Mouse (Mus musculus): ENCODE results near the gene Banp. TPM values are rescaled to one million over a fixed set of nuclear protein-coding genes. Genes with fewer than 3 reads are reported as not detected.

The Banp gene
- polyA plus RNA-seq, 1 experiment from 2014 or later = 50.7 TPM

DNA sequence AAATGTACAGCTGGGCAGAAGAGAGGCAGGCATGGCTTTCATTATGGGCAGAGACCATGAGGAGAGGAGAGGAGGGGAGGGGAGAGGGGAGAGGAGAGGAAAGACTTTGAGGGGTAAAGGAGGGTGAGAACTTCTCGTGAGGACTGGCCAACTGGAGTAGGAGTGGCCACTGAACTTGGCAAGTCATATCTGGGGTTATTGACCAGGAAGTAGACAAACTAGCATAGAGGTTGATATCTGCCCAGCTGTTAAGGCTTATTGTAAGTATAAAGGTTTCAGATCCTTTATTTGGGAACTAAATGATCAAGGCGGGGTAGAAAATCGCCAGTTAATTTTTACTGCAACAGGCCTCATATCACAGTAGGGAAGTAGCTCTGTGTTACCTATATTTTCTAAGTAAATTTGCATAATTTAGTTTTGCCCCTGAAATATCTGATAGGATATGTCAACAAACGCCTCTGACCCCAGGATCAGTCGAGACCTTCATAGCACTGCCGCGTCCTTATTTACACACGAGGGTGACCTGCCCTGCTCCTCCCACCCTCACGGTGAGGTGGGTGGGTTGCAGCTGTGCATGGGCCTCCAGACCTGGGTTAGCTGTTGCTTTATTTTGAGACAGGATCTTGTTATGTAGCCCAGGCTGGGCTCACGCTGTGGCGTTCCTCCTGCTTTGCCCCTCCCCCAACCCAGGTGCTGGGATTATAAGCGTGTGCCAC is 113.1 kb downstream of the Banp start:
- no peak overlapping the region for H3K27ac ChIP-seq (ENCODE audit: low read length)
- no peaks in the 10 kb centered on the region for H3K36me3 ChIP-seq (ENCODE audit: insufficient read depth, low read length)
- WGBS = 72% methylated on average over 12 of the region's 12 CpGs
- peaks cover 14% of the 10 kb centered on the region; the same call in 1 of the 2 replicates for H3K4me1 ChIP-seq (ENCODE audit: insufficient read depth, low read length)
- ATAC-seq (ENCODE audit: low FRiP score, low TSS enrichment) = no peak
- H3K4me3 ChIP-seq (ENCODE audit: low read length) = no peak overlapping the region
- no peak overlapping the region for H3K4me2 ChIP-seq (replicated peaks; ENCODE audit: low read depth, low read length)
- H3K9me3 ChIP-seq (ENCODE audit: low read length) = no peaks in the 10 kb centered on the region
- no peaks in the 10 kb centered on the region for H3K27me3 ChIP-seq (ENCODE audit: insufficient read depth, low read length)
- H3K9ac ChIP-seq (replicated peaks; ENCODE audit: low read length) = no peak overlapping the region

DNA sequence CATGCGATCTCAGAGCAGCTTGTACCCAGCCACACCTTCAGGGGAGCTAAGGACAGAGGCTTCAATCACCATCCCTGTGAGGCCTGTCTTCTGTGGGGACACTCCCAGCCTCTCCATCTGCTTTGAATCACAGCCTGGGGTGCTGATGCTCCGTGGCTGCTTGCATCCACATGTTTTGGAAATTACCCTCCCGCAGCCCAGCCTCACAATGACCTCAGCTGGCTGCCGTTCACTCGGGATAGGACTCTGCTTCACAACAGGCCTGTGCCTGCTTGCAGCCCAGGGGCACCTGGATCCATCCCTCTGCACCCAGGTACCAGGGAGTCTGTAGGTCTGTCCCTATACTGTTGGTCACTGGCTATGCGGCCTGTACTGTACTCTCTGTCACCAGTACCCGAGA is 114.8 kb downstream of the Banp start:
- H3K9me3 ChIP-seq (ENCODE audit: low read length) = no peaks in the 10 kb centered on the region
- no peaks in the 10 kb centered on the region for H3K27me3 ChIP-seq (ENCODE audit: insufficient read depth, low read length)
- H3K4me2 ChIP-seq (replicated peaks; ENCODE audit: low read depth, low read length) = no peak overlapping the region
- no peaks in the 10 kb centered on the region for H3K36me3 ChIP-seq (ENCODE audit: insufficient read depth, low read length)
- WGBS = 71% methylated on average over 7 of the region's 7 CpGs
- no peak overlapping the region for H3K27ac ChIP-seq (ENCODE audit: low read length)
- peaks cover 10% of the 10 kb centered on the region; the same call in 1 of the 2 replicates for H3K4me1 ChIP-seq (ENCODE audit: insufficient read depth, low read length)
- no peak overlapping the region for H3K4me3 ChIP-seq (ENCODE audit: low read length)
- no peak for ATAC-seq (ENCODE audit: low FRiP score, low TSS enrichment)
- H3K9ac ChIP-seq (replicated peaks; ENCODE audit: low read length) = no peak overlapping the region

DNA sequence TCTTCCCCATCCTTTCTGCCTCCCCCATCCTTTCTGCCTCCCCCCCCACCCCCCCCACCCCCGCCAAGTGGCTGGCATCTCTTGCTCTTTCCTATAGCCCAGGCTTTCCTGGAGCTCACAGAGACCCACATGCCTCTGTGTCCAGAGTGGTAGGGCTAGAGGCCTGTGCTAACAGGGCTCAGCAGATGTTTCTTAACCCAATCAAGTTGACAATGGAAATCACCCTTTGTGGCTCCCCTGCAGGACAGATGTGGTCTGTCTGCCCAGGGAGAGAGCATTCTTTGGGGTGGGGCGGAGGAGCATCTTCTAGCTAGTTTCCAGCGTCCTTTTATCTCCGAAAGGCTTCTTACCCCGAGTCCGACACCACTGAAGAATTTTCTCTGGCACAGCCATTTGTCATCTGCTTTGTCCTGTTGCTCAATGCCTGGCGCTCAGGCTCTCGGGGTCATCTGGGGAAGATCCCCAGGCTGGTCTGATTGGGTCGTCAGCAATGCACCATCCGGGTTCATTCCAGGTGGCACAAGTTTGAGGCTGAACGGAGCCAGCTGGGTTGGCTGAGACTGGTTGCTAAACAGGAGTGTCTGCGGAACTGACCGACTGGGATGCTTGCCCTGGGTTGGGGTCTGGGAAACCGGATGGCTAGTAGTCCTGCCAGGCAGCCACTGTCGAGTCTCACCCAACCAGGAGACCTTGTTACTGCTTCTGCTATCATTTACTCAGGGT is 118.4 kb downstream of the Banp start:
- no peak for ATAC-seq (ENCODE audit: low FRiP score, low TSS enrichment)
- Histone ChIP-seq H3K4me2 (replicated peaks; ENCODE audit: low read depth, low read length) (no peak overlapping the region), H3K9me3 (ENCODE audit: low read length) (no peaks in the 10 kb centered on the region), H3K36me3 (ENCODE audit: insufficient read depth, low read length) (no peaks in the 10 kb centered on the region), H3K4me1 (ENCODE audit: insufficient read depth, low read length) (peaks cover 10% of the 10 kb centered on the region; the same call in 1 of the 2 replicates), H3K27me3 (ENCODE audit: insufficient read depth, low read length) (no peaks in the 10 kb centered on the region), H3K4me3 (ENCODE audit: low read length) (no peak overlapping the region), H3K27ac (ENCODE audit: low read length) (no peak overlapping the region), H3K9ac (replicated peaks; ENCODE audit: low read length) (no peak overlapping the region)
- 51% methylated on average over 15 of the region's 15 CpGs for WGBS

DNA sequence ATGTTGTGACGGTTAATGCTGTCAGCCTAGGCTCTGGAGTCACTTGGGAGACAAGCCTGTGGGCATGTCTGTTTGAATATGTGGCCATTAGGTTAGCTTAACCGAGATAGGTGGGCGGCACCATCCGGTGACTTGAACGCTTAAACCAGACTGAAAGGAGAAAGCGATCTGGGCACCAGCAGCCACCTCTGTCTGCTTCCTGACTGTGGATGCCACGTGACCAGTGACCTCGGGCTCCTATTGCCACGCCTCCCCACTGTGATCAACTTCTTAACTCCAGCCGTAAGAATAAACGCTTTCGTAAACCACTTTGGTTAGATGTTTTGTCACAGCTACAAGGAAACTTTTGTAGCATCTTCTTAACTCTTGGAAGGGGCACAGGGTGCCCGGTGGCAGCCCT is 119.1 kb downstream of the Banp start:
- no peaks in the 10 kb centered on the region for H3K27me3 ChIP-seq (ENCODE audit: insufficient read depth, low read length)
- ATAC-seq (ENCODE audit: low FRiP score, low TSS enrichment) = no peak
- peaks cover 10% of the 10 kb centered on the region; the same call in 1 of the 2 replicates for H3K4me1 ChIP-seq (ENCODE audit: insufficient read depth, low read length)
- H3K4me2 ChIP-seq (replicated peaks; ENCODE audit: low read depth, low read length) = no peak overlapping the region
- no peak overlapping the region for H3K27ac ChIP-seq (ENCODE audit: low read length)
- no peak overlapping the region for H3K9ac ChIP-seq (replicated peaks; ENCODE audit: low read length)
- no peaks in the 10 kb centered on the region for H3K36me3 ChIP-seq (ENCODE audit: insufficient read depth, low read length)
- H3K9me3 ChIP-seq (ENCODE audit: low read length) = no peaks in the 10 kb centered on the region
- H3K4me3 ChIP-seq (ENCODE audit: low read length) = no peak overlapping the region
- 76% methylated on average over 13 of the region's 13 CpGs for WGBS

DNA sequence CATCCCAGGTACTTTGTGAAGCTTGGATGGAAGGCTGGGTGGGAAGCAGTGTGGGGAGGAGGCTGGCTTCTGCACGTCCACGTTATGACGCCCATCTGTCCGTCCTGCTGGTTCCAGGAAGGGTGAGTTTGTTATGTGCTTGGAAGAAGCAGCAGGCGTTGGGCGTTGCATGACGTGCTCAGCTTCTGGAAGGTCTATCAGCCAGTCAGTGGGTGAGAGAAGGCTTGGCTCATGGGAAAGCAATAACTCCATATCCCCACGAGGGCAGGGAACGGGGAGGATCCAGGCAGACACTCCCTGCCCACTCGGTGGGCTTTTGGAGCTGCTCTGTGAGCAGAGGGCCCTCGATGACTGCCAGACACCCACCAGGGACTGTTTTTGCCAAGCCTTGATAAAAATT is 119.7 kb downstream of the Banp start:
- no peak for ATAC-seq (ENCODE audit: low FRiP score, low TSS enrichment)
- Histone ChIP-seq H3K9ac (replicated peaks; ENCODE audit: low read length) (no peak overlapping the region), H3K4me2 (replicated peaks; ENCODE audit: low read depth, low read length) (no peak overlapping the region), H3K36me3 (ENCODE audit: insufficient read depth, low read length) (no peaks in the 10 kb centered on the region), H3K27ac (ENCODE audit: low read length) (no peak overlapping the region), H3K9me3 (ENCODE audit: low read length) (no peaks in the 10 kb centered on the region), H3K4me1 (ENCODE audit: insufficient read depth, low read length) (peaks cover 10% of the 10 kb centered on the region; the same call in 1 of the 2 replicates), H3K4me3 (ENCODE audit: low read length) (no peak overlapping the region), H3K27me3 (ENCODE audit: insufficient read depth, low read length) (no peaks in the 10 kb centered on the region)
- WGBS = 75% methylated on average over 11 of the region's 11 CpGs

DNA sequence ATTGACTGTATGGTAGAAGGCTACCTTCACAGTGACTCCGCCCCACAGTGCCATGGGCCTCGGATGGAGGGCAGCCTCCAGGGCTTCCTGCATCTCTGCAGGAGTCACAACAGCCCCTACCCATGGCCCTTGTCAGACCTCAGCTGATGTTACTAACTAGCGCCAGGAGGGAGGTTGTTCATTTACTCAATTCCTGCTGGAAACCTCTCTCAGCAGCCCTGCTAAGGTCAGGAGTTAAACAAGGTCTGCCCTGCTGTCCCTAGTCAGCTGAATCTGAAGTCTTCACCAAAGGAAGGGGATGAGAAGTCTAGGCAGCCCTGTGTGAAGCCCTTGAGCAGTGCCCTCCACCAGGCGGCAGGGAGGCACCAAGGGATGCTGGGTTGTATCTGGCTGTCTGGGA is 121.6 kb downstream of the Banp start:
- no peak overlapping the region for H3K4me3 ChIP-seq (ENCODE audit: low read length)
- 62% methylated on average over 4 of the region's 4 CpGs for WGBS
- H3K4me1 ChIP-seq (ENCODE audit: insufficient read depth, low read length) = peaks cover 9% of the 10 kb centered on the region; the same call in 1 of the 2 replicates

DNA sequence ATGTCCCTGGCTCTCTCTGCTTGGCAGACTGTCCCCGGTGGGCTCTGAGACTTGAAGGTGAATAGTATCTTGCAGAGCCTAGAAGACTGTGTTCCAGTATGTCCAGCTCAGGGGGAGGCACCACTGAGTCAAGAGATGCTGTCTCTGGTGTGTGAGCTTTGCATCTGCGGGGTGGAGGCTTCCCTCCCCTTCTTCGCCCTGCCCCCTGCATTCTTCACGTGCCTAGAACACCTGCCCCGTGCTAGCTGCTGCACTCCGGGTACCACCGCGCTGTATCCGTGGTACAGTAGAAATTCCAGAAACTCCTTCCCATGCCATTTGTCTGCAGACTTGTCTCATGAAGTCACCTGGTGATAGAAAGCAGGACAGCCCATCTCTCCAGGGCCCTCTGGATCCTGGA is 124.4 kb downstream of the Banp start:
- ATAC-seq (ENCODE audit: low FRiP score, low TSS enrichment) = no peak
- Histone ChIP-seq H3K9me3 (ENCODE audit: low read length) (no peaks in the 10 kb centered on the region), H3K27me3 (ENCODE audit: insufficient read depth, low read length) (no peaks in the 10 kb centered on the region; the same call in 1 of the 2 replicates), H3K27ac (ENCODE audit: low read length) (no peak overlapping the region), H3K4me1 (ENCODE audit: insufficient read depth, low read length) (peaks cover 3% of the 10 kb centered on the region; the same call in 1 of the 2 replicates), H3K9ac (replicated peaks; ENCODE audit: low read length) (no peak overlapping the region), H3K4me2 (replicated peaks; ENCODE audit: low read depth, low read length) (no peak overlapping the region), H3K36me3 (ENCODE audit: insufficient read depth, low read length) (no peaks in the 10 kb centered on the region), H3K4me3 (ENCODE audit: low read length) (no peak overlapping the region)
- 73% methylated on average over 9 of the region's 9 CpGs for WGBS

More for the DNA sequence above, 121.6 kb downstream of the Banp start:
- H3K9me3 ChIP-seq (ENCODE audit: low read length) = no peaks in the 10 kb centered on the region
- 0 out of 2 replicates have a peak, but pooled peaks have one; percentile 24 for ATAC-seq (ENCODE audit: low FRiP score, low TSS enrichment)
- no peak overlapping the region for H3K4me2 ChIP-seq (replicated peaks; ENCODE audit: low read depth, low read length)
- no peaks in the 10 kb centered on the region for H3K27me3 ChIP-seq (ENCODE audit: insufficient read depth, low read length)
- no peaks in the 10 kb centered on the region for H3K36me3 ChIP-seq (ENCODE audit: insufficient read depth, low read length)
- no peak overlapping the region for H3K27ac ChIP-seq (ENCODE audit: low read length)
- no peak overlapping the region for H3K9ac ChIP-seq (replicated peaks; ENCODE audit: low read length)

DNA sequence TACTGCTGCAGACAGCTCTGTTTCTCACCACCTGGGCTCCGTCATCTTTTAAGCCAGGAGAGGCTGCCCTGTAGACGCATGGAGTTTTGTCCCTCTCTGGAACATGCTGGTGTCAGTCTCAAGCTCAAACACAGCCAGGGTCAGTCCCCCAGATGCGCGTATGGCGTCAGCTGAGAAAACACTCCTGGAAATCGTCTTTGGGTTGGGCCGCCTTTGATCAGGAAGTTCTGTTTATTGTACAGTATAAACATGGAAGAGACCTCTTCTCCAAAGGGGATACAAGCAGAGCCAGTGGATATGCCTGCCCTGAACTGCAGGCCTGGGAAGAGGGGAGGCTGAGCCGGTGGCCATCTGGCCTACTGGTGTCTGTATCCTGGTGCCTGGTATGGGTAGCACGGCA is 124.9 kb downstream of the Banp start:
- 55% methylated on average over 9 of the region's 9 CpGs for WGBS
- Histone ChIP-seq H3K9ac (replicated peaks; ENCODE audit: low read length) (no peak overlapping the region), H3K9me3 (ENCODE audit: low read length) (no peaks in the 10 kb centered on the region), H3K36me3 (ENCODE audit: insufficient read depth, low read length) (no peaks in the 10 kb centered on the region), H3K4me2 (replicated peaks; ENCODE audit: low read depth, low read length) (no peak overlapping the region), H3K4me1 (ENCODE audit: insufficient read depth, low read length) (peaks cover 3% of the 10 kb centered on the region; the same call in 1 of the 2 replicates), H3K27me3 (ENCODE audit: insufficient read depth, low read length) (no peaks in the 10 kb centered on the region; the same call in 1 of the 2 replicates), H3K4me3 (ENCODE audit: low read length) (no peak overlapping the region), H3K27ac (ENCODE audit: low read length) (no peak overlapping the region)
- no peak for ATAC-seq (ENCODE audit: low FRiP score, low TSS enrichment)

DNA sequence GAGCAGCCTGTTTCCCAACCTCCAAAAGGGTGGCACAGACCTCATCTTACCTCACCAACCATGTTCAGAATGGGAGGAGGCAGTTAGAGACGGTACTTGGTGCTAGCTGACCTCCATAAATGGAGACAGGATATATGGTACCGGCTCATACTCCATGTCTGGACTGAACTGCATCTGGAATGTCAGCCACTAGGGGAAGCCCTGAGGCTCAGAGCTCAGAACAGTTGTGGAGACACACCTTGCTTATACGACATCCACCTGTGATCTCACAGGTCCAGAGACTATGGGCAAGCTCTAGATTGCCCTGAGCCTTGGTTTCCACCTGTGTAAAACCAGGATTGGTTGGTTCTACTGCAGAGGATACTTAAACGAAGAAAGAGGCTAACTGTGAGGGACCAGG is 125.4 kb downstream of the Banp start:
- Histone ChIP-seq H3K4me1 (ENCODE audit: insufficient read depth, low read length) (peaks cover 6% of the 10 kb centered on the region; the same call in 1 of the 2 replicates), H3K27ac (ENCODE audit: low read length) (no peak overlapping the region), H3K4me3 (ENCODE audit: low read length) (no peak overlapping the region), H3K36me3 (ENCODE audit: insufficient read depth, low read length) (no peaks in the 10 kb centered on the region), H3K9ac (replicated peaks; ENCODE audit: low read length) (no peak overlapping the region), H3K4me2 (replicated peaks; ENCODE audit: low read depth, low read length) (no peak overlapping the region), H3K9me3 (ENCODE audit: low read length) (no peaks in the 10 kb centered on the region), H3K27me3 (ENCODE audit: insufficient read depth, low read length) (no peaks in the 10 kb centered on the region; the same call in 1 of the 2 replicates)
- WGBS = 69% methylated on average over 4 of the region's 4 CpGs
- ATAC-seq (ENCODE audit: low FRiP score, low TSS enrichment) = no peak
